31 mouse cellular contexts compared by ENCODE assay signal in genomic region chr3:32573086-32573485, GRCm38 (mm10).
"Had no signal": no experiment of that assay in that cellular context is flagged by ENCODE, and none has a peak within 500 bp of the region (broad histone marks: within the 10 kb centered on the region; RNA-seq: fewer than 3 reads in every experiment).

No protein-coding gene starts in this region.

- ATAC-seq: liver, embryonic 12.5 days; lung, postnatal 0 days; midbrain, embryonic 13.5 days; midbrain, embryonic 15.5 days; midbrain, embryonic 16.5 days had no signal

- DNase-seq: left cerebral cortex, postnatal 4 days; liver; liver, embryonic 13.5 days; lung, adult 18-20 months; lung, adult 2 months; lung, embryonic 14.5 days; lung, postnatal 10 days; lung, postnatal 14 days; lung, postnatal 36 days; lung, postnatal 4 days; midbrain, embryonic 14.5 days had no signal

- H3K4me2 ChIP-seq: limb, embryonic 12.5 days; limb, embryonic 13.5 days; limb, embryonic 15.5 days; liver, embryonic 11.5 days; liver, embryonic 12.5 days; liver, embryonic 13.5 days; liver, embryonic 15.5 days; lung, embryonic 14.5 days; lung, embryonic 15.5 days; midbrain, embryonic 11.5 days; midbrain, embryonic 12.5 days; midbrain, embryonic 13.5 days; midbrain, embryonic 15.5 days; neural tube, embryonic 12.5 days had no signal

- H3K4me3 ChIP-seq: limb, embryonic 10.5 days; limb, embryonic 12.5 days; limb, embryonic 13.5 days; limb, embryonic 15.5 days; liver, embryonic 12.5 days; liver, embryonic 13.5 days; liver, embryonic 15.5 days; lung, embryonic 15.5 days; megakaryocyte, embryonic 14.5 days; midbrain, embryonic 10.5 days; midbrain, embryonic 12.5 days; midbrain, embryonic 13.5 days; midbrain, embryonic 15.5 days; myocyte; neural tube, embryonic 12.5 days had no signal

- H3K9ac ChIP-seq: limb, embryonic 12.5 days; limb, embryonic 13.5 days; limb, embryonic 15.5 days; liver, embryonic 12.5 days; liver, embryonic 13.5 days; liver, embryonic 14.5 days; liver, embryonic 15.5 days; lung, embryonic 14.5 days; lung, embryonic 15.5 days; midbrain, embryonic 12.5 days; midbrain, embryonic 13.5 days; midbrain, embryonic 15.5 days; neural tube, embryonic 12.5 days had no signal

- H3K27ac ChIP-seq: limb, embryonic 10.5 days; limb, embryonic 12.5 days; limb, embryonic 13.5 days; limb, embryonic 15.5 days; liver, embryonic 12.5 days; liver, embryonic 13.5 days; liver, embryonic 14.5 days; liver, embryonic 15.5 days; lung, embryonic 15.5 days; macrophage; midbrain, embryonic 10.5 days; midbrain, embryonic 12.5 days; midbrain, embryonic 13.5 days; midbrain, embryonic 15.5 days; neural tube, embryonic 12.5 days had no signal

- H3K27me3 ChIP-seq: limb, embryonic 12.5 days; limb, embryonic 13.5 days; limb, embryonic 15.5 days; liver, embryonic 12.5 days; liver, embryonic 13.5 days; liver, embryonic 15.5 days; lung, embryonic 15.5 days; megakaryocyte, embryonic 14.5 days; midbrain, embryonic 12.5 days; midbrain, embryonic 13.5 days; midbrain, embryonic 15.5 days; neural tube, embryonic 12.5 days had no signal

- H3K9me3 ChIP-seq: limb, embryonic 10.5 days; limb, embryonic 12.5 days; limb, embryonic 13.5 days; limb, embryonic 15.5 days; liver, embryonic 13.5 days; liver, embryonic 15.5 days; lung, embryonic 15.5 days; midbrain, embryonic 12.5 days; midbrain, embryonic 13.5 days; midbrain, embryonic 15.5 days; neural tube, embryonic 12.5 days had no signal

- H3K4me1 ChIP-seq: limb, embryonic 10.5 days; limb, embryonic 12.5 days; limb, embryonic 13.5 days; liver, embryonic 15.5 days; lung, embryonic 15.5 days; megakaryocyte, embryonic 14.5 days; midbrain, embryonic 10.5 days; midbrain, embryonic 12.5 days; midbrain, embryonic 13.5 days; midbrain, embryonic 15.5 days; neural tube, embryonic 12.5 days had no signal
